Mouse (Mus musculus): ENCODE data around the gene Arhgef40. TPM values are rescaled to one million over a fixed set of nuclear protein-coding genes. Genes with fewer than 3 reads are reported as not detected.

The Arhgef40 gene
- polyA plus RNA-seq (2017; shearing (Covaris generic)): not detected

DNA sequence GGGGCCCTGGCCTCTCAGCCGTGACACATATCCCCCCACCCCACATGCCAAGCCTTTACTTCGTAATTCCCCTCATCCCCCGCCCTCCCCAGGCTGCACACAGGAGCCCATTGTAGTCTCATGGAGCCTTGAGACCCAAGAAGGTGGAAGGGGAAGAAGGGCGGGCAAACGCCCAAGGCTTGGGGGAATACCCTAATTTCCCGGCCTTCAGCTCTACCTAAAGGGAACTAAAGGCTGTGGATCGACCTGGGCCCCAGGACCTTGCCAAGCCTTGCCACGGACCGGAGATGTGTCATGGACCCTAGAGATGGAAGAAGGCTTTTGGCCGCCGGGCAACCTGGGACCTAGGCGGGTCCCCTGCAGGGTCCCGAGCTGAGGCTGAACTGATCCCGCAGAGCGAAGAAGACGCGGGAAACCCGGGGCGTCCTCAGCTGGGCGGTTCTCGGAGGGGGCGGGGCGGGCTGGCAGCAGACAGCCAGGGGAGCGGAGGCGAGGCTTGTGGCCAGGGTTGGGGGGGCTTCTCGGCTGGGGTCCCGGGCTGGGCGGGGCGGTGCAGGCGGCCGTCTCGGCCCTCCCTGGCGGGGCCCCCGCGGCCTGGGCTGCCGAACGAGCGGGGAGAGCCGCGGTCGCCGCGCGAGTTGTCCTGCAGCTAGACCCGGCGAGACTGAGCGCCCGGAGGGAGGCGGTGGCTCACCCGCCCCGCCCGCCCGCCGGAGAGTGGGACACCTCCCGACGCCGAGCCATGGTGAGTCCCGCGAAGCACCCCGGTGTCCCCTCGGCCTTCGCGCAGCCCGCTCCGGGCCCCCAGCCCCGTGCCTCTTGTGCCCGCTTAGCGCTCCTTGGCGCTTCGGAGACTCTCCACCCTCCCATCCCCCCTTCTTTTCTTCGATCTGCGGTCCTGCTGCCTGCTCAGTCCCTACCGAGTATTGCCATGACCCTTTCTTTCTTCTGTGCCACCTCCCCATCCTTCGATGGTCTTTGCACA lies at the start of gene Arhgef40:
TSS of gene Arhgef40 (plus strand) at position 473 of the 985 bp plus-strand sequence.
- ATAC-seq: peak; percentile 40

DNA sequence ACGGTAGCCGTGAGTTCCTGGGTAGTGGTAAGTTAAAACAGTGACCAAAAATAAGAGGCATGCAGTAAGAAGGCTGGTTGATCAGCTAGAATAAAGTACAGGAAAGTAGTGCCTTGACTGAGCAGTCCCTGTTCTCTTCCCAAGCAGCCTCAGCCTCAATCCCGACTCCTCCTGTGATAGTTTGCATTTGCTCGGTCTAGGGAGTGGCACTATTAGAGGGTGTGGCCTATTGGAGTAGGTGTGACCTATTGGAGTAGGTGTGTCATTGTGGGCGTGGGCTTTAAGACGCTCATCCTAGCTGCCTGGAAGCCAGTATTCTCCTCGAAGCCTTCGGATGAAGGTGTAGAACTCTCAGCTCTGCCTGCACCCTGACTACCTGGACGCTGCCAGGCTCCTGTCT lies 45.5 kb upstream of the Arhgef40 start:
- no peak for ATAC-seq

DNA sequence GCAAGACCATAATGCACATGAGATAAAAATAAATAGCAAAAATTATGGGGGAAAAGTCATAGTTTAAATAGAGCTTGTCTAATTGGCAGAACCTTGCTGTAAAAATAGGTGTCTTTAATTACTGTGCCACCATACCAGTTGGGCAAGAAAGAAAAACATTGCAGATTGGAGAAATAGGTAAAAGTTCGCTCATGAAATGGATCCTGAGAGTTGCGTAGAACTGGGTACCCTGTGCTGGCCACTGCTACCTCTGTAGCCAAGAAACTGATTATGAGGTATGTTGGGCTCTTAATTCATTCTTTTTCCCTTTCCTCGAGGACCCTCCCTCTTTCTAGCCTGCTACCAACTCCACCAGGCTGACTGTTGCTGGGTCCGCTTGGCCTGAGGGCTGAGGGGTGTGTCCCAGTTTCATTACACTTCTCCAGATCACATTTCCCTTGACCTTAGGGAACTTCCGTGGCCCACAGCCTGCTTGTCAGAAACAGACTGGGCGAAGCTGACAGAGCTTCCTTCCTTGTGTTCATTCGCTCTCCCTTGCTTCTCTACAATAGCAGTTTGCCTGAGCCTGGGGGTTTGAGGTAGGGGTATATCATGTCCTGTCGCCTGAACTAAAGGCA lies 43.5 kb upstream of the Arhgef40 start:
- ATAC-seq: no peak

DNA sequence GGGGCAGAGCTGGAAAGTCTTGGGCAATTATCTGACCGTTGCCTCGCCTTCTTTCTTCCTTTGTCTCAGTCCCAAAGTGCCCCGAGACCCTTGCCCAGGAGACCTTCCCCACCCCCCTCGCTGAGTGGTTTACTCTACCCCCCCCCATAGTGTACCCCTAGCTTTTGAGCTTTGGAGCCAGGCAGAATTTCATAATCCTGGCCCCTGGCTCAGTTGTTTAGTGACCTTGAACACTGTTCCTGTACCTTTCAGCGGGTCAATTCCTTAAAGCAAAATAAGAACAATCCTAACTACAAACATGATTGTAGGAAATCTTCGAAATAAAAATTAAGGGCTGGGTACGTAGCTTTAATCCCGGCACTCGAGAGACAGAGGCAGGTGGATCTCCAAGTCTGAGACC lies 42.9 kb upstream of the Arhgef40 start:
- no peak for ATAC-seq

DNA sequence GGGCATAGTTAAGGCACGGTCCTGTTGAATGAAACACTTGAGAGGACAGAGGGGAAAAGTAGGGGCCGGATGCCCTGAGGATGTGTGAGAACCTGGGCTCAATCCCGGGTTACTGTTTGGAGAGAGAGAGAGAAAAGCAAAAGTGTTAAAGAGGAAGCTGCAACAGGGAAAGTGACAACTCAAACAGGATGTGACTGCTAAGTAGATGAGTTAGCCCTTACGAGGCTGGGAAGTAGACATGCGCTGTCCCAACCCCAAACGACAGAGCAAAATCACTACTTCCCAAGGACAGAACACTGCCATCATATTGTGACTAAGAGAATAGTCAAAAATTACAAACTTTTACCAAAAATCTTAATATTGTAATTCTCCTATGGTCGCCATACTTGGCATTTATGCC lies 42.3 kb upstream of the Arhgef40 start:
- ATAC-seq: no peak

DNA sequence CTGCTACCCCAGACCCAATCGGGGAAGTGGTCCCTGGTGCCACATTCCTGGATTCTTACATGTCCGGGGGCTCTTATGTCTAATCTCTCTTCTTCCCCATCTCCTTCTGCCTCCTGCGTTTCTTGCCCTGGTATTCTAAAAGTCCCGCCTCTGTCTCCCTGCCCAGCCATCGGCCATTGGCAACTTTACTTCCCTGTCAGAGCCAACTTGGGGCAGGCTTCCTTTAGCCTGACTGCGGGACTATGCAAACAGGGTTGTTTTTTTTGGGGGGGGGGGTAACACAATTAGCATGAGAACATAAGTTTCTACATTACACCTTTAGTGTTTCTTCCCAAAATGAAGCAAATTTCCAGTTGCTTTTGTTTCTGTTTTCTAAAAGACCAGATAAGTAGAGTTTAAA lies 41.2 kb upstream of the Arhgef40 start:
- ATAC-seq: no peak

DNA sequence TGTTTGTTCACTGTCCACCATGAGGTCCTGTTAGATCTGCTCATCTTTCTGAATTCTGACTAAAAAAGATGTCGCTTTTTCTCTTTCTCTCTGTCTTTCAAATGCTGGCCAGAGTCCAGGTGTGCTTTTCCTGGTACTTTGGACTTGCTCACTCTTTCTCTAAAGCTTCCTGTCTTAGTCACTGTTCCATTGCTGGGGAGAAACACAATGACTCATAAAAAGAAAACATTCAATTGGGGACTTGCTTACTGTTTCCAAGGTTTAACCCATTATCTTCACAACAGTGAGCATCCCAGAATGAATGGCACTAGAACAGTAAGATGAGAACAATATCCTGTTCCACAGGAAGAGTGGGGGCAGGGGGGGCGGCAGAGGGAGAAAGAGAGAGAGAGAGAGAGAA lies 24.2 kb upstream of the Arhgef40 start:
- no peak for ATAC-seq

DNA sequence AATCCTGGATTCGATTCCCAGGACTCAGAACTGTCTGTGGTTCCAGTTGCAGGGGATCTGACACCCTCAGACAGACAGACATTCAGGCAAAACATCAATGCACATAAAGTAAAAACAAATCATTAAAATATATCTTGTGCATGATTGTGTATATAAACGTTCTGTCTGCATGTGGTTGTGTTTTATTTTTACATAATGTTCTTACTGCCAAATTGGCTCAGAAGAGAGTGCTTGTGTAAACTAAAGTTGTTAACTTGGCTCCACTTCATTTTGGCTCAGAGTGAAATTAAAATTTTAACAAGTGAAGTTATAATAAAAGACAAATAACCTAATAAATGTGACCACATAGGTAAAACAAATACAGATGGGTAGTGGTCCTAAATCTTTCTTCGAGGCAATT lies 17.1 kb upstream of the Arhgef40 start:
- ATAC-seq: no peak

DNA sequence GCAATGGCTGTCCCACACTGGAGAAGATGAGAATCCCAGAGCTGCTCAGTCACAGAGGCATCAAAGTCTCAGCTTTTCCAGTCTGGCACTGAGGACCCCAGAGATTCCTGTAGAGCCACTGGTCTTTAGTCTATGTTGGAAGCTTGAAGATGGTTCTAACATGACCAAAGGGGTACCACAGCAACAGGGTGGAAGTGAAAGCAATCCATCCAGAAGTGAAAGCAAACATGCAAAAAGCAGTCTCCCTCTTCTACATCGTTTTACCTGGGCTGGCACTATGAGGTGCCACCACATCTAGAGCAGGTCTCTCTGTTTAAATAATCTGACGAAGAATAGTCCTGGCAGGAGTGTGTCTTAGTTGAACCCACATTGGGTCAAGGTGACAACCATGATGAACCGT lies 5.3 kb upstream of the Arhgef40 start:
- ATAC-seq: no peak

DNA sequence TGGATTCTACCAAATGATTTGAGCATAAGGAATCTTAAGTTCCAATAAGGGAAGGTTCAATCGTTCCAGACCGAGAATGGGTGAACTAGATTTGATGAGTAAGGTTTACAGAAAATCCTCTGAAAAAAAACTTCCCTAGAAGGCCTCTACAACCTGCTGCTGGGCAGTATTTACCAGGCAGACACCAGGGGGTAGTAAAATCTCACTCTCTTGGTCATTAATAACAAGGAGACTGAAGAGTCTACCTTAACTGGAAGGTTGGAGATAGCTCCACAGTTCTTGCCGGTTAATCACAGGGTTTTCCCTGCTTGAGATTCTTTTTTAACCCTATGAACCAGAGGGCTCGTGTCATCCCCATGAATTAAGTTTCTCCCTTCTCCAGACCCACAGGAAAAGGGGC lies 1.3 kb upstream of the Arhgef40 start:
- no peak for ATAC-seq

DNA sequence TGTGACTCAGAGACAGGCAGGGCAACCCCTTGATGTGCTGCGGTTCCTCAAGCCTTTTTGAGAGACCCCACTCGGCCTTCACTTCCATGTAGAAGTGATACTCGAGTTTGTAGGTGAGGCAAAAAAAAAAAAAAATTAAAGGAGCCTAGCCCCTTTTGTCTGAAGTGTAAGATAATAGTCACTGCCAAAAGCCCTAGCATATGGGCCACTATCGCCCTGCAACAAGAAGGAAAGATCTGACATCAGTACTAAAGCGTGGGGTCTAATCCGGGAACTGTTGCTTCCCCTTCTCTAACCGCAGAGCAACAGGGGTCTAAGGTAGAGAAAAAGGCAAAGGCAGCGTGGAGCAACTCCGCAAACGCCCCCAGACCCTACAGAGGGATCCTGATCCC lies 668 bp upstream of the Arhgef40 start:
- ATAC-seq: no peak

DNA sequence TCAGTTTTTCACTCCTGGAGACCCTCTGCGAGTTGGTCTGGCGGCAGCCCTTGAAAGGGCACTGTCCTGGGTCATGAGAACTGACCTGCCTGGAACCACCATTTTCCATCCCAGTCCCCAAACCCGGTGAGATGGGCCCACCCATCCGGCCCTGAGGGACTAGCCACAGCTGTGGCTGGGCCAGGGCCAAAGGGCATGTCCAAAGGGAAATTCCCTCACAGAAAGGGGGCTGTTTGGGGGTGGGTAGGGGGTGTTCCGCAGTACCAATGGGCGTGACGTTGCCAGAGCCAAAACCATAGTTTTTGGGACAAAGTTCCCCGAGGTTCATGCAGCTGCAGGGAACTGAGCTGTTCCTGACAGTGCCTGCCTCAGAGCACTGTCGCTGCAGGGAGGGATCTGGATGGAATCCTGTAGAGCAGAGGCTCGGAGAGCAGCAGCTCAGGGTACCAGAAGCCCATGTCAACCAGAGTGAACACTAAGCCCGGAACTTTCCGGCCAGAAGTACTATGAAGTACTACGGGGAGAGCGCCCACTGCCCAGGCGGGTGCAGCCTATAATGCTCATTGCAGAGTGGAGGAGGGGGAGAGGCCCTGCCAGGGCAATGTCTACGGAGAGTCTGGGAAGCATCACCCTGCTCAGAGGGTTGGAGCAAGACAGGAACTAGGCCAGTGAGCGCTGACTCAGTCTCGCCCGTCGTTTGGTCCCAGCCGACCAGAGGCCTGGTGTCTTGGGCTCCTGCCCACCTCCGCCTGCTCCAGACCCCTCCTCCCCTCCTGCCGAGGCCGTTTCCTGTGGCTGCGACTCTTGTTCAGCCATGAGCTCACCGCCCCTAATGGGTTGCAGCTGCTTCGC lies 1.0 kb downstream of the Arhgef40 start:
- no peak for ATAC-seq

DNA sequence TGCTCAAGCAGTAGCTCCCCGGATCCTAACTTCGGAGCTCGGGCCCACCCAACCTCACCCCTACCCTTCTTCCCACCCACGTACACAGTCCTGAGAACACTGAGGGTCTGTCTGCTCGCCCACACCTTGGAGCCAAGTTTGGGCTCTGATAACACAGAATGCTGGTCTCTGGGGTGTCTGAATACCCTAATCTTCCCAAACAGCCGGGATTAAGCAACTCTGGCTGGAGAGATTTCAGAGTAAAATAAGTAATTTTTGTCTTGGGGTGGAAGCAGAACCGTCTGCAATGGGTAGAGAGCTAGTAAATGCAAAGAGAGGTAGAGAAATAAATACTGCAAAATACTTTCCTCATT lies 1.6 kb downstream of the Arhgef40 start:
- ATAC-seq: no peak

DNA sequence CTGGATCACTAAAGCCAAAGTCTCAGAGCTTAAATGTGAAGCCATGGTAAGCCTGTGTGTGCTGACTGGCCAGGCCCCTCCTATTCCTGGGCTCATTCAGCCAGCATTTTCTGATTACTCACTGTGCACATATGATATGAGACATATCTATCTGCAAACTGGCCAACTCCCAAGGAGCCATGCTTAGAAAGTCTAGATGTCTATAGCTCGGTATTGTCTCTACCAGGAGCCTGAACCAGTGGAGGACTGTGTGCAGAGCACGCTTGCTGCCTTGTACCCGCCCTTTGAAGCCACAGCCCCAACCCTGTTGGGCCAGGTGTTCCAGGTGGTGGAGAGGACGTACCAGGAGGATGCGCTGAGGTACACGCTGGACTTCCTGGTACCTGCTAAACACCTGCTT lies 2.7 kb downstream of the Arhgef40 start:
- ATAC-seq: no peak

DNA sequence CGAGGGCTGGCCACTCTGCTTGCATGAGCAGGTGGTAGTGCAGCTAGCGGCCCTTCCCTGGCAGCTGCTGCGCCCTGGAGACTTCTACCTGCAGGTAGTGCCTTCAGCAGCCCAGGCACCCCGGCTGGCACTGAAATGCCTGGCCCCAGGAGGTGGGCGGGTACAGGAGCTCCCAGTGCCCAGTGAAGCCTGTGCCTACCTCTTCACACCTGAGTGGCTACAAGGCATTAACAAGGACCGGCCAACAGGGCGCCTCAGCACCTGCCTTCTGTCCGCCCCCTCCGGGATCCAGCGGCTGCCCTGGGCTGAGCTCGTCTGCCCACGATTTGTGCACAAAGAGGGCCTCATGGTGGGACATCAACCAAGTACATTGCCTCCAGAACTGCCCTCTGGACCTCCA lies 4.2 kb downstream of the Arhgef40 start:
- no peak for ATAC-seq

DNA sequence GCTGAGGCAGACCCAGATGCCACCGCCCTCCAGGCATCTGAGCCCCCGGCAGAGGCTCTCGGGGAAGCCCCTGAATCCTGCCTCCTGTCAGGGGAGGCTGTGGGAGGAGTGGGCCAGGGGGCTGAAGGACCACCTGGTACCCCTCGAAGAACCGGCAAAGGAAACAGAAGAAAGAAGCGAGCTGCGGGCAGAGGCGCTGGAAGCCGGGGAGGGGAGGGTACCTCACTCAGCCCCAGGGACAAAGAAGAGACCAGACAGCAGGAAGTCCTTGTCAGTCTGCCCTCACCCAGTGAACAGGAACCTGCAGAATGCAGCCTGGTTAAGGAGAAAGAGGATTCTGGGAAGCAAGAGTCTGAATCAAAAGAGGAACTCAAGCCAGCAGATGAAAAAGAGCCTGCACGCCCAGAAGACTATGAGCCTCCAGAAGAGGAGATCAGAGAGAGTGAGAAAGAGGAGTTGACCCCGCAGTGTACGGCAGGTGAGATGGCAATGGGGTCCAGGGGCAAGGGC lies 5.0 kb downstream of the Arhgef40 start:
- no peak for ATAC-seq

DNA sequence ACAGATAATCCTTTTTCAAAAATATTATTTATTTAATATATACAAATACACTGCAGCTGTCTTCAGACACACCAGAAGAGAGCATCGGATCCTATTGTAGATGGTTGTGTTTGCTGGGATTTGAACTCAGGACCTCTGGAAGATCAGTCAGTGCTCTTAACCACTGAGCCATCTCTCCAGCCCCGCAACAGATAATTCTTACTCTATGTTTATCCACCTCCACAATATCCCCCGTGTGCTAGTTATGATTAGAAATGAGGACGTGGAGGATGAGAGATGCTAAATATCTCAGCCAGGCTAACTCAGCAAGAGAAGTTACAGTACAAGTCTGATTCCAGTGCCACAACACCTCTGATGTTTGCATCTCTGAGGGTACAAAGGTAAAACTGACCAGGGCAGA lies 9.9 kb downstream of the Arhgef40 start:
- no peak for ATAC-seq

DNA sequence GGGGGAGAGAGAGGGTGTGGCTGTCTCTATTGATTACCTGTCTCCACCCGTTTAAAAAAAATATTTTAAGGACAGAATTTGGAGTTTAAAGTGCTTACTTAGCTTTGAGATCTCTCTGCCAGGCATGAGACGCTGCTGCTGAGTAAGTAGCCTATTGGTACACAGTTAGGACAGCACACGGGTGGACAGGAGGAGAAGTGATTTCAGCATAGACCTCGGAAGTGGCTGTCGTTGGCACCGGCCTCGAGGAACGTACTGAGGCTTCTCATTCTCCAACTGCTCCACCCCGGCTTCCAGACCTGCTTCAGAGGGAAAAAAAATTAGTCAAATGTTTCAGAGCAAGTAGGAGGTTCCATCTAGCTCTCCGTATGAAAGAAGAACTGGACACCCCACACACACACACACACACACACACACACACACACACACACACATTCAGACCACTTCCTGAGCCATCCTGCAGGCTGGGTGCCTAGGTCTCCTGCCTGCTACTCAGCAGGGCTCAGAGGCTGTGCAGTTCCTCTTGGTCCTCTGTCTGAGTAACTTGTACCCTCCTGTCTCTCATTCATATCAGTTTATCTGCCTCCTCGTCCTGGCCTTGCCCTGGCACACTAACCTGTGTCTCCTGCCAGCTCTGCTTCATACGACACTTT lies 10.8 kb downstream of the Arhgef40 start:
- no peak for ATAC-seq

DNA sequence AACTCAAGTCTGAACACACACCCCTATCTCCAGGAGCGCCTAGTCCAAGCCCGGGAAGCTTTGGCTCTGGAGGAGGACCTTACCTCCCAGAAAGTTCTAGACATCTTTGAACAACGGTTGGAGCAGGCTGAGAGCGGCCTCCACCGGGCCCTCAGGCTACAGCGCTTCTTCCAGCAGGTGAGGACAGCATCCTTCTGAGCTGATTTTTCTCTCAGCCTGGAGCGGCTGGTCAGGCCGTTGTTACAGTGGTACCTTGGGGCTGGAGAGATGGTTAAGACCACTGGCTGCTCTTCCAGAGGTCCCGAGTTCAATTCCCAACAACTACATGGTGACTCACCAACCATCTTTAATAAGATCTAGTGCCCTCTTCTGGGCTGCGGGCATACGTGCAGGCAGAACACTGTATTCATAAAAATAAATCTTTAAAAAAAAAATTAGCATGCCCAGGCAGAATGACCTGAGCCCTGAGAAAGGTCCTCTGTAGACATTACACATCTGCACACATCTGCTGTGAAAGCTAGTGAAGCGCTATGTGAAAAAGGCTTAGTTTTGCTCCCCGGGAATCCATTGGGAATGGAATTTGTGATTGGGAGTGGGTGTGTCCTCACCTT lies 11.8 kb downstream of the Arhgef40 start:
- ATAC-seq: no peak

DNA sequence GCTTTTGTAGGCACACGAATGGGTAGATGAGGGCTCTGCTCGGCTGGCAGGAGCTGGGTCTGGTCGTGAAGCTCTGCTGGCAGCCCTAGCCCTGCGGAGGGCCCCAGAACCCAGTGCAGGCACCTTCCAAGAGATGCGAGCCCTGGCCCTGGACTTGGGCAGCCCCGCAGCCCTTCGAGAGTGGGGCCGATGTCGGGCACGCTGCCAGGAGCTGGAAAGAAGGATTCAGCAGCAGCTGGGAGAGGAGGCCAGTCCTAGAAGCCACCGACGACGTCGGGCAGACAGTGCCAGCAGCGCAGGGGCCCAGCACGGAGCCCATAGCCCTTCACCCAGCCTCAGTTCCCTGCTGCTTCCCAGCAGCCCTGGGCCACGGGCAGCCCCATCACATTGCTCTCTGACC lies 12.3 kb downstream of the Arhgef40 start:
- ATAC-seq: no peak

DNA sequence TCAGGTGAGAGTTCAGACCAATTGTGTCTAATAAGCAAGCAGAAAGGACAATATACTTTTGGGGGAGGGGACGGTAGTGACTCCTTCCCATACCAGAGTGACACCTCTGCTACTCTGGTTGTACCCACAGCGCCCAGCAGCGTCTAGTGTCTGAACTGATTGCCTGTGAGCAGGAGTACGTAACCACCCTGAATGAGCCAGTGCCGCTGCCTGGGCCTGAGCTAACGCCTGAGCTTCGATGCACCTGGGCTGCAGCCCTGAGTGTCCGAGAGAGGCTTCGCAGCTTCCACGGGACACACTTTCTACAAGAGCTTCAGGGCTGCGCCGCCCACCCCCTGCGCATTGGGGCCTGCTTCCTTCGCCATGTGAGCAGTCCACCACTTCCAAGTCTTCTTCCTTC lies 13.0 kb downstream of the Arhgef40 start:
- ATAC-seq: no peak

DNA sequence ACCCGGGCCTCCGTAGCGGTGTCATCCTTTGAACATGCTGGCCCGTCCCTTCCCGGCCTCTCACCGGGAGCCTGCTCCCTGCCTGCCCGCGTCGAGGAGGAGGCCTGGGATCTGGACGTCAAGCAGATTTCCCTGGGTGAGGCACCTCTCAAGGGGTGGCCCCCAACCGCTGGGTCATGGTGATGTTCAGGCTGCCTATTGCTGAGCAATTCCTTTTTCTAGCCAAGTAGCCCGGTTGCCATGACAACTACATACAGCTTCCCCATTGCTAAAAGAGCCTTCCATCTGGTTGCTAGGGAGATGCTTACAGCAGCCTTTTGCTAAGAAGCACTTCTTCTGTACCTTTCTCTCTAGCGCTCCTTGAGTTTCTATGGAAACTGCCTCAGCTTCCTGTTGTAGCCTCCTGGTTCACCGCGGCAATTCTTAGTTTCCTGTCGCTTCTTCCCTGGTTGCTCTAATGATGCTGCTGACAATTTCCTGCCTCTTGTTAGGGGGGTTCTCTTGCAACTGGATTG lies 19.5 kb downstream of the Arhgef40 start:
- peak; percentile 91 for ATAC-seq

Measured in activated CD4-positive, CD25-positive, alpha-beta regulatory T cell, adult 4 months (primary cell).